Mouse (Mus musculus): ENCODE data around the gene Otx2. TPM values are rescaled to one million over a fixed set of nuclear protein-coding genes. Genes with fewer than 3 reads are reported as not detected.
"Not testable (repeated sequence)": the region's sequence is repeated elsewhere in the genome, so short reads cannot be mapped to it uniquely, and the experiment has no call there.

The Otx2 gene
- polyA plus RNA-seq, 1 experiment from 2014 or later: not detected

- DNase-seq (ENCODE audit: low spot score): no peak
Measured at GRCm38 (mm10) chr14:48655073-48655791, 18.4 kb downstream of the Otx2 start.

- no peak for DNase-seq (ENCODE audit: low spot score)
Measured at GRCm38 (mm10) chr14:48654551-48655072, 19.0 kb downstream of the Otx2 start.

- no peak for DNase-seq (ENCODE audit: low spot score)
Measured at GRCm38 (mm10) chr14:48653676-48654510, 19.7 kb downstream of the Otx2 start.

GRCm38 (mm10) chr14:48653081-48653480, 20.5 kb downstream of the Otx2 start:
- DNase-seq (ENCODE audit: low spot score): no peak

GRCm38 (mm10) chr14:48652256-48652655, 21.4 kb downstream of the Otx2 start:
- DNase-seq (ENCODE audit: low spot score): no peak

GRCm38 (mm10) chr14:48651471-48652211, 22.0 kb downstream of the Otx2 start:
- DNase-seq (ENCODE audit: low spot score): no peak

GRCm38 (mm10) chr14:48641462-48642395, 31.9 kb downstream of the Otx2 start:
- no peak for DNase-seq (ENCODE audit: low spot score)

- no peak for DNase-seq (ENCODE audit: low spot score)
Measured at GRCm38 (mm10) chr14:48633141-48633540, 40.5 kb downstream of the Otx2 start.

- DNase-seq (ENCODE audit: low spot score): no peak
Measured at GRCm38 (mm10) chr14:48632335-48632734, 41.3 kb downstream of the Otx2 start.

- DNase-seq (ENCODE audit: low spot score): no peak
Measured at GRCm38 (mm10) chr14:48631486-48631885, 42.1 kb downstream of the Otx2 start.

- DNase-seq (ENCODE audit: low spot score): no peak
Measured at GRCm38 (mm10) chr14:48629404-48629803, 44.2 kb downstream of the Otx2 start.

- DNase-seq (ENCODE audit: low spot score): no peak
Measured at GRCm38 (mm10) chr14:48626271-48626670, 47.3 kb downstream of the Otx2 start.

GRCm38 (mm10) chr14:48625331-48625694, 48.3 kb downstream of the Otx2 start:
- DNase-seq (ENCODE audit: low spot score): no peak

GRCm38 (mm10) chr14:48624596-48625330, 48.9 kb downstream of the Otx2 start:
- no peak for DNase-seq (ENCODE audit: low spot score)

GRCm38 (mm10) chr14:48622726-48623125, 50.9 kb downstream of the Otx2 start:
- DNase-seq (ENCODE audit: low spot score): not testable (repeated sequence)

- DNase-seq (ENCODE audit: low spot score): no peak
Measured at GRCm38 (mm10) chr14:48616361-48616760, 57.3 kb downstream of the Otx2 start.

GRCm38 (mm10) chr14:48608641-48609310, 64.8 kb downstream of the Otx2 start:
- no peak for DNase-seq (ENCODE audit: low spot score)
